Mouse (Mus musculus): ENCODE measurements around the gene Sipa1l2.

DNA sequence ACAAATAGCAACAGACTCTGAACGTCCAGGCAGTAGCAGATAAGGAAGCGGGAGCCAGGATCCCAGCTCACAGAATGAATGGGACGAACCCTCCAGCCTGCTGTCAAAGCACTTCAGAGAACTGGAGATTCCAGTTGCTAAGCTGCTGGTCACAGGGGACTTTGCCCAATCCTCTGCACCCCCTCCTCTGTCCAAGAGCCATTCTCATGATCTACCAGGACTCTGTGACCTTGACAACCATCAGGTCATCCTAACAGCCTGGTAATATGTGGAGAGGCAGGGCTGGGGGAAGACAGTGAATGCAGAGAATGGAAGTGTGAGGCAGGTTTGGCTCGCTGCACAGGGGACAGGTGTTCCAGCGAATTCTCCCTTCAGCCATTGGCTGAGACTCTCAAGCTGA, 163.2 kb downstream of the Sipa1l2 start:
- no peak for TF ChIP-seq POLR2A (IDR thresholded peaks at IDR 0.05; ENCODE audit: low read depth, low read length)
- TF ChIP-seq CTCF (conservative IDR thresholded peaks at IDR 0.05; ENCODE audit: insufficient read depth, insufficient read length, low read depth, low read length) = no peak
